Mouse (Mus musculus): ENCODE results near the gene Zfp119b. TPM values are rescaled to one million over a fixed set of nuclear protein-coding genes. Genes with fewer than 3 reads are reported as not detected.

Zfp119b gene
- total RNA-seq (2023): 1 to 10 TPM; 3.5 to 4.7 TPM

DNA sequence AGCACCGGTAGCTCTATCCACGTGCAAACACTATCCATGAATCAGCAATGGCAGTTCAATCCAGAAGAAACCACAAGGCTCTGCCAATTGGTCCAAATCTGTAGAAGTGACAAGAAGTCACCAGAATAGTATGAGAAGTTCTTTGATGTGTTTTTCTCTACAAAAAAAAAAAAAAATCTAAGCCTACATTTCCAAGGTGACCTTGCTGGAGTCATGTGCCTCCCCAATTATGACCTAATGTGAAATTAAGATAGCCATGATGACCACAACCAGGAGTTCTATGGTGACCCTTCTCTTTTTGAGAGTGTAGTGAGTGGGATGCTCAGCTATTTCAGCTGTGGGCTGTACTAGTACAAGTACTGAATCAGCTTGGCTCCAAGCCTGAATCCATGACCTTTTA is at the start of gene Zfp119b:
Gene Zfp119b, minus strand, starts transcription at position 101 of the 400 bp plus-strand sequence.

GRCm38 (mm10) chr17:55986030-55986961 is 37.0 kb upstream of the Zfp119b start, which contains the start of gene Fsd1:
TSS of gene Fsd1 (plus strand) at chr17:55986509.

DNA sequence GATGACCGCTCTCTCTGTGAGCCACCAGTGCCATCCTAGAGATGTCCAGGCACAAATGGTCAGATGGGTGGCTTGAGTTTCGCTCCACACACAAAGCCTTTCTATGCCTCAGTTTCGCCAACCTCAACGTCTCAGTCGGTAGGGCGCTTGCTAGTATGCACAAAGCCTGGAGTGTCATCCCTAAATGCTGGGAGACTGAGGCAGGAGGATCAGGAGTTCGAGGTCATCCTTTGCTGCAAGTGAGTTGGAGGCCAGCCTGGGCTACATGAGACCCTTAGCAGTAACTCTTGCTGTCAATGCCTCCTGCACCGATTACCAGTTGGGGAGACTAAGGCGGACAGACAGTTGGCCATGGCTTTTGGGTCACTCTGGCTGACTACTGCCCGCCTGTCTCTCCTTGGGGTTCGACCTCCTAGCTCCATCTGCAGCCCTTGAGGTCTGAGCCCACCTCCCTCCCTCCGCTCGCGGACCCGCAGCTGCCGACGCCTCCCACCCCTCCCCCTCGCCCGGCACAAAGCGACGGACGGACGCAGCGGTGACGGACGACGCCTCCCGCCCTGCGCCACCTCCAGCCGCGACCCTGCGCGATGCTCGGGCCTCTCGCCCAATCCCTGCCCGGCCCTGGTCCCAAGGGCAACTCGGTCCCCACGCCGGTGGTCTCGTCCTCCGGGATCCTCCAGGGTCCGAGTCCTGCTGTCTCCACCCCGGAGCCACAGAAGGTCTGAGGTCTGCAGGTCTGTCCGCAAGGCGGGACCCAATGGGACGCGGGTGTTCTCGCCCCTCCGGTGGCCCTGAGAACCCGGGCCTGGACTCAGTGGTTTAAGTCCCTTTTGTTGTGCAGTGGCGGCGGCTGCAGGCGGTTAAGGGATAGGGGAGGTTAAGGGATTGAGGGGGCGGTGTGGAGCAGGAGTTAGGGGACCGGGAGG is 20.9 kb upstream of the Zfp119b start, which contains the start of gene Shd:
Gene Shd, plus strand, starts transcription at position 502 of the 926 bp plus-strand sequence.

DNA sequence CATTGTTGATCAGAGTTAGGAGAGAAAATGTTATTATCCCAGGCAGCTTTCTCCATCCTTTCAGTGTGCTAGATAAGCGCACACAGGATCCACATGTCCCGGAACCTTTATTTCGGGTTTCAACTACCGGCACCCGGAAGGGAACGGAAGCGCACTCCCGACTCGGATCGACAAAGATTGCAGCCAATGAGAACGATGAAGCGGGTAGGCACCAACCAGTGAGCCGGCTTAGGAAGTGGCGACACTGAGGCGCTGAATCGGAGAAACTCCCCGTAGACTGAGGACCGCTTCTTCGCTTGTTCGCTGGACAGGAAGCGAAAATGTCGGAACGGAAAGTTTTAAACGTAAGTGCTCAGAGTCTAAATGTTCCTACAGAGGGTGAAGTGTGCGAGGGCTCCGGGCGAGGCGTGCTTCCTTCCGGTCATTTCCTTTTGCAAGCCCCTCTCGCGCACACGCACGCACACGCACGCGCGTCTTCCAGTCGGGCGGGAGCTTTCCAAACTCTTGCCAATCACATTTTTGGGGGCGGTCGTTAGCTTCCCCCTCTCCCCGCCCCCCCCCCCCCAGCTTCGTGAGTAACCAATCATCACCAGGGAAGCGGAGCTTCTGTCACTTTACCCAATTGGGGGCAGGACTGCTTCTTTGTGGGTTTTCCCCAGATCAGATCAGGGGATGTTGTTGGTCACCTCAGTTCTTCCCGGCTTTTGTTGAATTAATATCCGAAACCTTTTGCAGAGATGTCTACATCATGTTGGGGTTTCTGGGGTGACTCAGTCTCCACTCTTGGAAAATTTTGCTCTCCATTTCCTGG is 9.8 kb upstream of the Zfp119b start, which contains the start of gene Yju2:
Gene Yju2, plus strand, starts transcription at position 182 of the 811 bp plus-strand sequence.

DNA sequence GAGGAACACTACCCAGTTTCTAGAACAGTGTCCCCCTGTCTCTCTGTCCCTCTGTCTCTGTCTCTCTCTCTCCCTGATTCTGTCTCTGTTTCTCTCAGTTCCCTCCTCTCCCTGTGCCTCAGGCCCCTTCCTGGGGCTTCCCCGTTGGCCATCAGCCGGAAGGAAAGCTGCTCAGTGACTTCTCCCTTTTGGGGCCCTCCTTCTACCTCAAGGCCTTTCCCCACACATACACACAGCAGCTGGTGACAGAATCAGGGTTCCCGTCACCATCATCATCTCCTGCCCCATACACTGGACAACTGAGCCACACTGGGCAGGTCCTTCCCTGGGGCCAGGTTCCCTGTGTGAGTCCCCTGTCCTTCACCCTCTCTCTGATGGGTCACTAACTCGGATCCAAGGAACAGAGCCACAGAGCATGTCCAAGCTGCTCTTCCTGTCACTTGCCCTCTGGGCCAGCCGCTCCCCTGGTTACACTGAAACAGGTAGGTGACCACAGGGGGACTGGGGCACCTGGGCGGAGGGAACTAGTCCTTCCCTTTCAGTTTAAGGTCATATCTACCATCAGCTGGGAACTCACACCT is 3.2 kb upstream of the Zfp119b start, which contains the start of gene Ebi3:
Gene Ebi3, plus strand, starts transcription at position 194 of the 581 bp plus-strand sequence.

Other genes with a start within 250 kb of the Zfp119b start
- 10 to 100 TPM; 40.3 to 41.0 TPM for gene Pot1b, start 236.9 kb downstream of the Zfp119b start, total RNA-seq (2023)
- gene Adgre4, start 199.5 kb downstream of the Zfp119b start, total RNA-seq (2023): 1 to 10 TPM; 1.0 to 1.3 TPM
- 10 to 100 TPM; 11.9 to 12.2 TPM for gene Zfp119a, start 70.6 kb downstream of the Zfp119b start, total RNA-seq (2023)
- 10 to 100 TPM; 21.4 to 32.0 TPM for gene Zfp959, start 57.4 kb downstream of the Zfp119b start, total RNA-seq (2023)
- 1 to 10 TPM; 1.0 to 1.3 TPM for gene Ebi3, start 3.1 kb upstream of the Zfp119b start, total RNA-seq (2023)
- gene Yju2, start 9.6 kb upstream of the Zfp119b start, total RNA-seq (2023): 10 to 100 TPM; 51.6 to 63.7 TPM
- 1 to 10 TPM; 6.4 to 7.9 TPM for gene Shd, start 21.0 kb upstream of the Zfp119b start, total RNA-seq (2023)
- not detected for gene Fsd1, start 37.0 kb upstream of the Zfp119b start, total RNA-seq (2023)
- gene Stap2, start 56.1 kb upstream of the Zfp119b start, total RNA-seq (2023): 1 to 10 TPM in 1 of 2 experiments, under 1 TPM in 1; 0.84 to 2.4 TPM
- gene Mpnd, start 56.2 kb upstream of the Zfp119b start, total RNA-seq (2023): 10 to 100 TPM; 66.1 to 69.1 TPM
- 100 to 1,000 TPM; 125 to 126 TPM for gene Sh3gl1, start 87.1 kb upstream of the Zfp119b start, total RNA-seq (2023)
- 1 to 10 TPM; 3.4 to 5.1 TPM for gene Chaf1a, start 90.9 kb upstream of the Zfp119b start, total RNA-seq (2023)
- 10 to 100 TPM; 66.9 to 74.8 TPM for gene Ubxn6, start 125.5 kb upstream of the Zfp119b start, total RNA-seq (2023)
- 100 to 1,000 TPM; 103 to 106 TPM for gene Hdgfl2, start 130.1 kb upstream of the Zfp119b start, total RNA-seq (2023)
- not detected for gene Plin4, start 160.3 kb upstream of the Zfp119b start, total RNA-seq (2023)
- gene Plin5, start 168.1 kb upstream of the Zfp119b start, total RNA-seq (2023): not detected
- gene Lrg1, start 172.5 kb upstream of the Zfp119b start, total RNA-seq (2023): not detected
- not detected for gene Sema6b, start 190.8 kb upstream of the Zfp119b start, total RNA-seq (2023)
- gene Tnfaip8l1, start 213.0 kb upstream of the Zfp119b start, total RNA-seq (2023): 10 to 100 TPM; 13.1 to 14.9 TPM
- 10 to 100 TPM; 51.6 to 52.0 TPM for gene Mydgf, start 234.4 kb upstream of the Zfp119b start, total RNA-seq (2023)

Data from T-cell, adult 66 days (primary cell).